In the genomic region with DNA sequence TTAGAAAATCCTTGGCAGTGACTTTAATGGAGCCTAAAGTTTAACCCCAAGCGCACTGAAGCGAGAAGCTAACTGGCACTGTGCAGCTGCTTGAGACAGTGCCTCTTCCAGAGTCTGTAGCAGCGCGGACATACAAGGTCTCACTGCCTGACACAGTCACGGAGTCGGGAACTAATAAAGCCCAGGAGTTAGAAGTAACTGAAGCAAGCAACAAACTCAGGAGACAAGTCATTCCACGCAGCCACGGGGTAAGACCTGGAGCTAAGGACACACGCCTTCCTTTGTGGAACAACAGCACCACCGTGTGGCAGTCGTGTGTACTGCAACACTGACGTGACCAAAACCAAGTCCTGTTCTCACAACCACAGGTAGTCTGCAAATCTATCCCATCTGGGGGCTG, we compare ENCODE assay signal across 8 mouse cellular contexts. TPM values are rescaled to one million over a fixed set of nuclear protein-coding genes. Genes with fewer than 3 reads are reported as not detected.
DNase-seq lines count a peak whose midpoint lies in the region; ATAC-seq lines count a peak whose summit lies in the region.

No protein-coding gene starts in this region.

- intact Hi-C loops in gastrocnemius, postnatal 36 days (cut with DNase I): loop anchor here (5.0 kb wide), 2 partner anchors 480 to 1040 kb away; no protein-coding TSS in a partner anchor

- WGBS in limb, embryonic 10.5 days: 39% methylated on average over 12 of the region's 12 CpGs
- WGBS in midbrain, embryonic 12.5 days: 37% methylated on average over 12 of the region's 12 CpGs

- no peak overlapping the region for H3K4me2 ChIP-seq in midbrain, embryonic 12.5 days (replicated peaks)

- no peaks in the 10 kb centered on the region for H3K27me3 ChIP-seq in limb, embryonic 10.5 days (ENCODE audit: low read depth, poor library complexity, severe bottlenecking)
- H3K27me3 ChIP-seq in midbrain, embryonic 12.5 days: no peaks in the 10 kb centered on the region

- H3K4me1 ChIP-seq in limb, embryonic 10.5 days: peaks cover 10% of the 10 kb centered on the region
- no peaks in the 10 kb centered on the region for H3K4me1 ChIP-seq in midbrain, embryonic 12.5 days

- peaks cover 42% of the 10 kb centered on the region for H3K36me3 ChIP-seq in limb, embryonic 10.5 days
- peaks cover 23% of the 10 kb centered on the region for H3K36me3 ChIP-seq in midbrain, embryonic 12.5 days

- ATAC-seq in midbrain, embryonic 12.5 days (ENCODE audit: low FRiP score, low read depth): peak; percentile 70

- H3K9ac ChIP-seq in midbrain, embryonic 12.5 days (replicated peaks): no peak overlapping the region

- peak; percentile 60 for DNase-seq in adrenal gland, adult 8-10 months
- peak; percentile 78 for DNase-seq in embryo, embryonic 11.5 days (ENCODE audit: low read depth, low spot score)
- peak; percentile 76 to 85 for DNase-seq in gastrocnemius, postnatal 36 days
- peak; percentile 87 for DNase-seq in kidney, adult 18-20 months
- DNase-seq in limb, embryonic 10.5 days (ENCODE audit: low spot score): peak; percentile 89
- peak; percentile 81 for DNase-seq in skeletal muscle tissue, adult 2 months (ENCODE audit: low read depth, low spot score)
- peak; percentile 70 for DNase-seq in yolk sac, embryonic 10.5 days (ENCODE audit: low spot score)

- no peak overlapping the region for H3K4me3 ChIP-seq in limb, embryonic 10.5 days
- H3K4me3 ChIP-seq in midbrain, embryonic 12.5 days: no peak overlapping the region

- H3K27ac ChIP-seq in limb, embryonic 10.5 days: no peak overlapping the region
- H3K27ac ChIP-seq in midbrain, embryonic 12.5 days (replicated peaks): no peak overlapping the region

- no peaks in the 10 kb centered on the region for H3K9me3 ChIP-seq in limb, embryonic 10.5 days (replicated peaks)
- H3K9me3 ChIP-seq in midbrain, embryonic 12.5 days: no peaks in the 10 kb centered on the region

RNA-seq across cellular contexts. Expression of gene Tgfb2, which starts 16.1 kb away (rescaled TPM):
- total RNA-seq in adrenal gland, adult 8-10 months (2022): 1 to 10 TPM; 1.7 to 3.1 (median 2.2) TPM
- total RNA-seq in gastrocnemius, postnatal 36 days (2021): 10 to 100 TPM; 10.7 to 11.4 TPM
- 21.8 and 39.7 TPM in 2 replicates for polyA plus RNA-seq in limb, embryonic 10.5 days (2016; fragmentation: Nextera tagmentation; extraction: Ambion mirVana)
- 12.8 and 16.5 TPM in 2 replicates for polyA plus RNA-seq in midbrain, embryonic 12.5 days (2016; fragmentation: Nextera tagmentation; extraction: Ambion mirVana)

RNA-seq across cellular contexts. Expression of gene Rrp15, which starts 27.3 kb away (rescaled TPM):
- 10 to 100 TPM; 21.8 to 26.4 (median 23.7) TPM for total RNA-seq in adrenal gland, adult 8-10 months (2022)
- 10 to 100 TPM; 10.9 to 12.4 TPM for total RNA-seq in gastrocnemius, postnatal 36 days (2021)
- 93.2 and 113 TPM in 2 replicates for polyA plus RNA-seq in limb, embryonic 10.5 days (2016; fragmentation: Nextera tagmentation; extraction: Ambion mirVana)
- polyA plus RNA-seq in midbrain, embryonic 12.5 days (2016; fragmentation: Nextera tagmentation; extraction: Ambion mirVana): 47.8 and 48.9 TPM in 2 replicates
